Mouse (Mus musculus) monocyte, adult 5-6 weeks (primary cell): ENCODE data around the gene Zfyve26. TPM values are rescaled to one million over a fixed set of nuclear protein-coding genes. Genes with fewer than 3 reads are reported as not detected.
"Not testable (repeated sequence)": the region's sequence is repeated elsewhere in the genome, so short reads cannot be mapped to it uniquely, and the experiment has no call there.

Source experiments
- ATAC-seq: fragments of 153-309, 156-312 bp; replicated peaks from 2 replicates; pipeline ENCODE4 v1.8.0; 2017; ENCODE audit warnings: mild to moderate bottlenecking; ENCODE audit not compliant: low TSS enrichment, insufficient number of reproducible peaks, severe bottlenecking, poor library complexity, low FRiP score
- total RNA-seq: library from RNA; stranded (forward); fragments of 200-1000, 200-491, 200-594 nt; gene quantifications from 3 replicates; pipeline ENCODE4 v1.2.3, GENCODE M21; 2017

Zfyve26 gene
- 16.7 to 50.3 TPM (median 30.7 TPM) in 3 replicates for total RNA-seq

GRCm38 (mm10) chr12:79296126-79296816 lies at the start of gene Zfyve26:
Zfyve26 (minus strand) TSS chr12:79296304.
- peak; percentile 96 for ATAC-seq

GRCm38 (mm10) chr12:79341291-79341845 lies 45.3 kb upstream of the Zfyve26 start:
- no peak for ATAC-seq

GRCm38 (mm10) chr12:79340513-79340912 lies 44.4 kb upstream of the Zfyve26 start:
- no peak for ATAC-seq

DNA sequence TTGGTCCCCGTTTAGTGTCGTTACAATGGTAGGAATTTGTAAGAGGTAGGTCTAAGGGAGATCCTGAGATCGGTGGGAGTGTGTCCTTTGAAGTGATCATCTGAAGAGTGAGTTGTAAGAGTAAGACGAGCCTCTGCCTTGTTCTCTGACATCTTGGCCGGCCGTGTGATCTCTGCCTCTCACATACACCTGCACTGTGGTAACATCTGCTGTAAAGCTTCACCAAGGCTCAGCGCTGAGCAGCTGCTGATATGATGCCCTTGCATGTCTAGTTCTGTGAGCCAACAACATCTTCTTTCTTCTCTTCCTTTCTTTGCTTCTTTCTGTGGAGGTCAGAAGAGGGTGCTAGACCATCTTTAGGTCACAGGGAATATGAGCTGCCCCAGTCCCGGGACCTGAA lies 42.7 kb upstream of the Zfyve26 start:
- ATAC-seq: no peak

DNA sequence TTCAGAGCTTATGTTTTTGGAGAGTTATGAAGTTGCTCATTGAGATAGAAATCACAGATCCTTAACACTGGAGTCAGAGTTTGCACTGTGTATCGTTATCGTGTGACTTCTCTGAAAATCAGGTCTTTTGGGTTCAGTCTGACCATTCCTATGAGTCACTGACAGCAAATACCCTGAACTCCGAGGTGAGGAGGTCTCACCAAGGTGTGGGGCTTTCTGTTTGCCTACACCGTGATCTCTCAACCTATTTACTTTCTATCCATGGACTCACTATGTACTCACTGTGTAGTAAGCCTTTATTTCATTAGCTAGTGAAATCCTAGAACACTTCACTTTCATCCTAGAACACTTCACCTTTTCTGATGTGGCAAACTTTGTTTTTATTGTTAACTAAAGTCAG lies 35.6 kb upstream of the Zfyve26 start:
- no peak for ATAC-seq

DNA sequence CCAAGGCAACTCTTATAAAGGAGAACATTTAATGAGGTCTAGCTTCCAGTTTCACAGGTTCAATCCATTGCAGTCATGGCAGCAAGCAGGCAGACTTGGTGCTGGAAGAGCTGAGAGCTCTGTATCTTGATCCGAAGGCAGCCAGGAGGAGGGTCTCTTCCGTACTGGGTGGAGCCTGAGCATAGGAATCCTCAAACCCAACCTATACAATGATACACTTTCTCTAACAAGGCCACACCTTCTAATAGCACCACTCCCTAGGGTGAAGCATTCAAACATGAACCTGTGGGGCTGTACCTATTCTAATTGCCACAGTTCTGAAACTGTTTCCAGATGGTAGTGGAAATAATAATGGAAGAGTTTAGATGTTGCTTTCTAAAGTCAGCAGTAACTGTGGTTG lies 34.5 kb upstream of the Zfyve26 start:
- no peak for ATAC-seq

- ATAC-seq: no peak
Observed at GRCm38 (mm10) chr12:79327868-79328267, 31.8 kb upstream of the Zfyve26 start.

GRCm38 (mm10) chr12:79326745-79327144 lies 30.6 kb upstream of the Zfyve26 start:
- ATAC-seq: no peak

GRCm38 (mm10) chr12:79326236-79326635 lies 30.1 kb upstream of the Zfyve26 start:
- ATAC-seq: no peak

- ATAC-seq: not testable (repeated sequence)
Observed at GRCm38 (mm10) chr12:79322539-79322938, 26.4 kb upstream of the Zfyve26 start.

DNA sequence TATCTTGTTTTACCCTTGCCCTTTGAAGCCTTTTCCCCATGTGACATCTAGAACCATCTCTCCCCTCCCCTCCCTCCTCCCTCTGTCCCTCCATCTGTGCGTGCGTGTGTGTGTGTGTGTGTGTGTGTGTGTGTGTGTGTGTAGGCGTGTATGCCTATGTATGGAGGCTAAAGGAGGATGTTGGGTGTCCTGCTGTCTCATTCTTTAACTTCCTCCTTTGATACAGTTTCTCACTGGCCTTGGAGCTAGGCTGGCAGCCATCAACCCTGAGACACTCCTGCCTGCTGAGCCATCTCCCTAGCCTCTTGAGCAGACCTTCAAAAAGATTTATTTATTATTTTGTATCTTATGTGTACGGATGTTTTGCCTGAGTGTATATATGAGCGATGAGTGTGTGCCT lies 24.8 kb upstream of the Zfyve26 start:
- ATAC-seq: peak; percentile 93

GRCm38 (mm10) chr12:79317339-79317738 lies 21.2 kb upstream of the Zfyve26 start:
- ATAC-seq: no peak

GRCm38 (mm10) chr12:79313721-79314120 lies 17.6 kb upstream of the Zfyve26 start:
- no peak for ATAC-seq

GRCm38 (mm10) chr12:79306013-79306412 lies 9.9 kb upstream of the Zfyve26 start:
- ATAC-seq: no peak

DNA sequence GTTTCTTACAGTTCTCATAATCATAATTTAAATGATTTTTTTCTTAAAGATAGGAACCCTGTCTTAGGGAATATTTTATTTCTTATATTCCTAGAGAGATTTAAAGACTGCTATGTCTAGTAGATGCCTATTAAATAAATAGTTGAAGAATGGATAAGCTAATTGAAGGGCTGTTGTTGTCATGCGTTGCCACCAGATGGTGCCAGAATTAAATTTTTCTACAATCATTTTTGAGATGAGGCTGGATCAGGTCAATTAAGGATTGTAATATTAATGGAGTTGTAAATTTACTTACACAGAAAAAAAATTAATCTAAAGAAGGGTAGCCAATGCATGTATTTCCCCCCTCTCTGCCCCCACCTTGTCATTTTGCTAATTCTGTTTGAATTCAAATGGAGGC lies 9.0 kb upstream of the Zfyve26 start:
- ATAC-seq: no peak

DNA sequence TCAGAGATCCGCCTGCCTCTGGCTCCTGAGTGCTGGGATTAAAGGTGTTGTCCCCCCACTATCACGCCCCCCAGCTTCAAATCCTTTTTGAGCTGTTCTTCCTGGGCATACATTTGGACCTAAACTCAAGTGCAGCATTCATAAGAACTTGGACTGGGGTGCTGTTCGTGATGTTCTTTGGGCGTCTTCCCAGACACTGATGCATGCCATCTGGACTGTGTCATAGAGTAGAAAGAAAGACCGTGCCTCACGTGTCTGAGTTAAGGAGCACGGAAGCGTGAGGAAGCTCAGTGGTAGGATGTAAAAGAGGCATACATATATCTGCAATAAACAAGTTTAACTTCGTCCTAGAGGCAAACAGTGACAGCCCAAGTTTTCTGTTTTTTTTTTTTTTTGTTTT lies 5.7 kb upstream of the Zfyve26 start:
- no peak for ATAC-seq

DNA sequence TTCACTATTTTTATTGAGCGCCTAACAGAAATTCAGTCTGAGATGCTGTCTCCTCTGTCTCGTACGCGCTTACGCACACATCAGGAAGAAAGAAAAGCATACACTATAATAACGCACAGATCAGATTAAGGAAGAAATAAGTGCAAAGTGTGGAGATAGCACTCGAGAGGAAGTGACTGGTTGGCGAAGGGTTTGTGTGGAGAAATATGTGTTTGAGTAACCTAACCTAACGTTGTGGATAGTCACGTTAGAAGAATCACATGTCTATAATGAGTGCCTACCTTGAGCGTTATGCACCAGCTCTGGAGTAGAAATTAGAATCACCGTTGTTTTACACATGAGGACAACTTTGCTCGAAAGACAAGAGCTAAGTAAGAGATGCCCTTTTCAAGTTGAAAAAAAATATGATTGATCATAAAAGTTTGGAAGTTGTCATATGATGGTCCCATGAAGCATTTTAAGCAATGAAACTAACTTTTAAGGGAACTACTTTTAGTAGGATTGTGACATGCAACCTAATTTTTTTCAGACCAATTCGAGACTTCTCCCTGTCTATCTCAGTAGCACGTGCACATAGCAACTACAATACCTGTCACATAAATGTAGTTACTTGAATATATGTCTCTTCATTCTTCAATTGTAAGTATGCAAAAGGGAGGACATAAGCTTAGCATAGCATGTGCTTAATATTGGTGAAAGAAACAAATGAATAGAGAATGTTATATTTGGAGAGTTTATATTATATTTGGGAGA lies 2.0 kb upstream of the Zfyve26 start:
- ATAC-seq: no peak

GRCm38 (mm10) chr12:79297121-79297576 lies 1.0 kb upstream of the Zfyve26 start, which contains the start of gene Rad51b:
Rad51b (plus strand) TSS chr12:79297282.
- peak; percentile 85 for ATAC-seq

DNA sequence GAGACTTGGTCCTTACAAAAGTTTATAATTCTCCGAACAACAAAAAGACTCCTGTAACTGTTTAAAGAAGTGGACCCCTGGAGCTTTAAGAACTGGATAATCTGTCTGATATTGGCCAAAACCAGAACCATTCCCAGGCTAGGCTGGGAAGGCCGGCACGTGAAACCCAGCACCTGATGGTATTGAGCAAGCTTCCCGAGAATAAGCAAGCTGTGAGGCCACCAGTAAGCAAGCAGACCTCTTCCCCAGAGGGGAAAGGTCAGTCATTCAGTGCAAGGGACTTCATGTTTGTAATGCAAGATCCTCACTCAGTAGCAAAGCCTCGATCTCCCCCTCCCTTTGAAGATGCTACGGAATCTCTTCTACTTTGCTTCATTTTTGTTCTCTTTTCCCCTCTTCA lies 3.2 kb downstream of the Zfyve26 start:
- ATAC-seq: no peak

DNA sequence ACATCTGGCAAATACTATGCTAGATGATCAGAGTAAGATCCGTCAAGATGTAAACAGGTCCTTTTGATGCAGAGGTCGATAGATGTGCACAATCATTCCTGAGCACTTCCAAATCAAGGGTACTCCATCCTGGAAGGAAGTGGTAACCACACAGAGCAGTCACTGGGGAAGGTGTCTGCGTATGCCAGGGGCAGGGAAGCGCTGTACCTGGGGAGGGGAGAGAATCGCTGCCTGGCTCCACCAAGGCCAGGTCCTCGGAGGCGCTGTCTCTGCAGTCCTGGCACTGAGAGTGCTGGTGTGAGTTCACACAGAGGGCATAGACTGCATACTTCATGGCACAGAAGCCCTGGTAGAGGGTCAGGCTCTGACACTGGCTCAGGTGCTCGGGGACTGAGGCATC lies 13.5 kb downstream of the Zfyve26 start:
- ATAC-seq: no peak
